8 mouse cellular contexts compared by ENCODE assay signal in the genomic region with DNA sequence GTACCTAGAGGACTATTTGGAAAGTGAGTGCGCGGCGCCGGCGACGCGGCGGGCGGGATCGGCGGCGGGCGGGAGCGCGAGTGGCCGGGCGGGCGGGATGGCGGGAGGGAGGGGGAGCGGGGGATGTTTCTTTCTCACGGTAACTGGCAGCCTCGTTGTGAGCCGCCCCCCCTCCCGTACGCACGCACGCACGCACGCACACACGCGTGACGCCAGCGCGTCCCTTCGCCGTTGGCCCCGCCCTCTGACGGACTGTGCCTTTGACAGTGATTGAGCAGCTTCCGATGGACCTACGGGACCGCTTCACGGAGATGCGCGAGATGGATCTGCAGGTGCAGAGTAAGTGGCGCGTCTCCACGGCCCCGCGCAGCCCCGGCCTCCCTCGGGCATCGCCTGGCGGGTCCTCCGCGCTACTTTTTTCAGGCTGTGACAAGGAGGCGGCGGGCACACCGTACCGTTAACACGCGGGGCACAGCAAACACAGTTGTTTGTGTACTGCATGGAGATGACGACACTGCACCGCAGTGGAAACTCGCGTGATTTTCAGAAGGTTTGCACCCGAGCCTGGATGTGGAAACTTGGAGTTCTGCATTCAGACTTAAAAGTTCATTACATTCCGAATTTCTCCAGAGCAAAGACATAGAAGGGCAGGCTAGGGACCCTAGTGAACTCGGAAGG. TPM values are rescaled to one million over a fixed set of nuclear protein-coding genes. Genes with fewer than 3 reads are reported as not detected.
DNase-seq lines count a peak whose midpoint lies in the region; ATAC-seq lines count a peak whose summit lies in the region.

No protein-coding gene starts in this region.

- H3K4me3 ChIP-seq in forebrain, embryonic 10.5 days = peak overlapping the region; percentile 67
- H3K4me3 ChIP-seq in heart, embryonic 16.5 days (ENCODE audit: low read length) = peak overlapping the region; percentile 84
- peak overlapping the region; percentile 74 for H3K4me3 ChIP-seq in liver, embryonic 15.5 days (replicated peaks)
- H3K4me3 ChIP-seq in neural tube, embryonic 12.5 days = peak overlapping the region; percentile 63

- no peaks in the 10 kb centered on the region for H3K9me3 ChIP-seq in forebrain, embryonic 10.5 days
- no peaks in the 10 kb centered on the region for H3K9me3 ChIP-seq in heart, embryonic 16.5 days (replicated peaks; ENCODE audit: control insufficient read depth, low read length)
- H3K9me3 ChIP-seq in liver, embryonic 15.5 days (replicated peaks) = no peaks in the 10 kb centered on the region
- no peaks in the 10 kb centered on the region for H3K9me3 ChIP-seq in neural tube, embryonic 12.5 days

- WGBS in forebrain, embryonic 10.5 days = 1% methylated on average over 66 of the region's 68 CpGs
- under 1% methylated on average over 62 of the region's 68 CpGs for WGBS in heart, embryonic 16.5 days
- 1% methylated on average over 56 of the region's 68 CpGs for WGBS in liver, embryonic 15.5 days (ENCODE audit: insufficient replicate concordance)
- 2% methylated on average over 68 of the region's 68 CpGs for WGBS in neural tube, embryonic 12.5 days

- peaks cover 29% of the 10 kb centered on the region for H3K36me3 ChIP-seq in forebrain, embryonic 10.5 days (replicated peaks)
- H3K36me3 ChIP-seq in heart, embryonic 16.5 days (ENCODE audit: control insufficient read depth, insufficient read depth) = peaks cover 14% of the 10 kb centered on the region; the same call in 1 of the 2 replicates
- H3K36me3 ChIP-seq in liver, embryonic 15.5 days (replicated peaks) = peaks cover 20% of the 10 kb centered on the region
- H3K36me3 ChIP-seq in neural tube, embryonic 12.5 days = peaks cover 12% of the 10 kb centered on the region; the same call in 1 of the 2 replicates

- H3K4me1 ChIP-seq in forebrain, embryonic 10.5 days = peaks cover 13% of the 10 kb centered on the region
- peaks cover 7% of the 10 kb centered on the region for H3K4me1 ChIP-seq in heart, embryonic 16.5 days (ENCODE audit: control insufficient read depth, insufficient read depth, low read length)
- peaks cover 15% of the 10 kb centered on the region for H3K4me1 ChIP-seq in liver, embryonic 15.5 days (replicated peaks)
- peaks cover 7% of the 10 kb centered on the region for H3K4me1 ChIP-seq in neural tube, embryonic 12.5 days

- DNase-seq in c-Kit-negative CD71-positive TER-119-positive erythroid progenitor cells, embryonic 14.5 days (ENCODE audit: low read depth, low spot score) = peak; percentile 90
- DNase-seq in forebrain, embryonic 10.5 days (ENCODE audit: extremely low spot score, low spot score) = peak; percentile 94
- DNase-seq in kidney, postnatal 36 days = peak; percentile 99
- DNase-seq in telencephalon, adult 2 months (ENCODE audit: low read depth, low spot score) = peak; percentile 87

- H3K9ac ChIP-seq in heart, embryonic 16.5 days (ENCODE audit: low read length) = peak overlapping the region; percentile 84
- H3K9ac ChIP-seq in liver, embryonic 15.5 days = peak overlapping the region; percentile 85
- H3K9ac ChIP-seq in neural tube, embryonic 12.5 days = peak overlapping the region; percentile 69

- H3K4me2 ChIP-seq in heart, embryonic 16.5 days (ENCODE audit: low read depth, low read length) = peak overlapping the region; percentile 85
- H3K4me2 ChIP-seq in liver, embryonic 15.5 days = peak overlapping the region; percentile 93
- H3K4me2 ChIP-seq in neural tube, embryonic 12.5 days (replicated peaks) = peak overlapping the region; percentile 64

- H3K27ac ChIP-seq in forebrain, embryonic 10.5 days = peak overlapping the region; percentile 98
- peak overlapping the region; percentile 98 for H3K27ac ChIP-seq in heart, embryonic 16.5 days (ENCODE audit: low read length)
- peak overlapping the region; percentile 99 for H3K27ac ChIP-seq in liver, embryonic 15.5 days (replicated peaks)
- H3K27ac ChIP-seq in neural tube, embryonic 12.5 days = peak overlapping the region; percentile 86

- H3K27me3 ChIP-seq in forebrain, embryonic 10.5 days (ENCODE audit: poor library complexity, severe bottlenecking) = no peaks in the 10 kb centered on the region
- no peaks in the 10 kb centered on the region for H3K27me3 ChIP-seq in heart, embryonic 16.5 days (ENCODE audit: control insufficient read depth, insufficient read depth, low read length)
- H3K27me3 ChIP-seq in liver, embryonic 15.5 days = no peaks in the 10 kb centered on the region
- H3K27me3 ChIP-seq in neural tube, embryonic 12.5 days (replicated peaks) = no peaks in the 10 kb centered on the region

- ATAC-seq in CD4-positive, CD25-positive, alpha-beta regulatory T cell, adult 4 months = peak; percentile 77
- peak; percentile 96 for ATAC-seq in heart, embryonic 16.5 days (replicated peaks; ENCODE audit: extremely low read depth, insufficient read depth, low FRiP score)
- ATAC-seq in liver, embryonic 15.5 days (ENCODE audit: insufficient read depth) = peak; percentile 91
- peak; percentile 98 for ATAC-seq in neural tube, embryonic 12.5 days (ENCODE audit: low FRiP score, low read depth)

RNA-seq across cellular contexts. Expression of gene Ing3, which starts 0.5 kb away (rescaled TPM):
- 100 to 1,000 TPM in 1 of 2 experiments, 10 to 100 TPM in 1; 74.7 to 101 TPM for polyA plus RNA-seq in CD4-positive, CD25-positive, alpha-beta regulatory T cell, adult 4 months (2017; shearing (Covaris generic))
- polyA plus RNA-seq in forebrain, embryonic 10.5 days (2016; fragmentation: Nextera tagmentation; extraction: Ambion mirVana) = 48.4 and 59.5 TPM in 2 replicates
- polyA plus RNA-seq in heart, embryonic 16.5 days (2015; fragmentation: Nextera tagmentation; extraction: Ambion mirVana) = 35.2 and 39.7 TPM in 2 replicates
- 15.2 and 16.7 TPM in 2 replicates for polyA plus RNA-seq in liver, embryonic 15.5 days (2015; fragmentation: Nextera tagmentation; extraction: Ambion mirVana)
- 47.2 and 47.5 TPM in 2 replicates for polyA plus RNA-seq in neural tube, embryonic 12.5 days (2016; fragmentation: Nextera tagmentation; extraction: Ambion mirVana)

RNA-seq across cellular contexts. Expression of gene Cped1, which starts 35.8 kb away (rescaled TPM):
- under 1 TPM in 1 of 2 experiments, not detected in 1; 0.15 TPM for polyA plus RNA-seq in CD4-positive, CD25-positive, alpha-beta regulatory T cell, adult 4 months (2017; shearing (Covaris generic))
- 24.3 and 25.5 TPM in 2 replicates for polyA plus RNA-seq in forebrain, embryonic 10.5 days (2016; fragmentation: Nextera tagmentation; extraction: Ambion mirVana)
- polyA plus RNA-seq in heart, embryonic 16.5 days (2015; fragmentation: Nextera tagmentation; extraction: Ambion mirVana) = 4.8 and 7.2 TPM in 2 replicates
- polyA plus RNA-seq in liver, embryonic 15.5 days (2015; fragmentation: Nextera tagmentation; extraction: Ambion mirVana) = 3.7 and 3.9 TPM in 2 replicates
- 6.5 and 8.0 TPM in 2 replicates for polyA plus RNA-seq in neural tube, embryonic 12.5 days (2016; fragmentation: Nextera tagmentation; extraction: Ambion mirVana)

Comparison
In these comparisons a context has a peak if more than half of its experiments do, and no peak if none do; other contexts are left out.
1. Peak in every context shown above with its lines: DNase-seq, ATAC-seq, H3K4me3 ChIP-seq and H3K27ac ChIP-seq.